Mouse (Mus musculus) ES-Bruce4 (cell line): ENCODE results near the gene Zswim7.

Experiments used
- CTCF ChIP-seq: IDR thresholded peaks from one replicate; pipeline ENCODE4 v1.8.1; 2011; ENCODE audit warnings: low read depth, low read length
- POLR2A ChIP-seq: IDR thresholded peaks from one replicate; pipeline ENCODE4 v1.8.1; 2011; ENCODE audit warnings: low read length; ENCODE audit not compliant: insufficient read depth

- TF ChIP-seq POLR2A (no peak), CTCF (no peak)
Measured at GRCm38 (mm10) chr11:62298883-62299282, 17.7 kb upstream of the Zswim7 start.
